Mouse (Mus musculus): ENCODE data around the gene Olfr976. TPM values are rescaled to one million over a fixed set of nuclear protein-coding genes. Genes with fewer than 3 reads are reported as not detected.
"Not testable (repeated sequence)": the region's sequence is repeated elsewhere in the genome, so short reads cannot be mapped to it uniquely, and the experiment has no call there.

Olfr976 gene
- polyA plus RNA-seq, 1 experiment: not detected

DNA sequence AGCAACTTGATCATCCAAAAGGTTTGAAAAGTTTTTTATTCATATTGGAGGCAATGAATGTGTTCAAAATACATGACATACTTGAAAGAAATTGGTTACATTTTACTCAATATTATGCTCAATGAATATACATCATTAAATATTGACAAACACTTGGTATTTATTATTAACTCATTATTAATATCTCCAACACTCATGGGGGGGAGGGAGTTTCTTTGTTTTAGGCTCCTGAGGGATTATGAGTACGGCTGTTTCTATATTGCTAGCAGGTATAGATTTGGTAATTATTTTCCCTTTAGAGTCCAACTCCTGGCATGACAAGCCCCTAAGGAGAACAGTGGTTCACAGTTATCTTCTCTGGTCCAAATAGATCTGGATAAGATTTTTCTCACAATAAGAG, 23.7 kb downstream of the Olfr976 start, which contains the start of gene Olfr974:
Olfr974 (plus strand) TSS at position 301 of the 400 bp plus-strand sequence.
- Histone ChIP-seq H3K36me3 (ENCODE audit: control insufficient read depth, insufficient read depth) (no peaks in the 10 kb centered on the region), H3ac (ENCODE audit: control insufficient read depth, insufficient read length) (no peak within 1 kb of the TSS), H3K4me2 (ENCODE audit: low read depth) (no peak within 1 kb of the TSS), H3K27me3 (ENCODE audit: control insufficient read depth, insufficient read depth, insufficient read length) (no peaks in the 10 kb centered on the region), H3K79me2 (ENCODE audit: control insufficient read depth, insufficient read depth) (no peaks in the 10 kb centered on the region), H3K4me3 (no peak within 1 kb of the TSS)
- TF ChIP-seq SRF (IDR thresholded peaks at IDR 0.05; ENCODE audit: control insufficient read depth, insufficient read length, low read depth) (no peak), CEBPB (IDR thresholded peaks at IDR 0.05; ENCODE audit: insufficient read depth, poor library complexity, severe bottlenecking) (no peak), MYOD1 (IDR thresholded peaks at IDR 0.05; ENCODE audit: control insufficient read depth in 1 of 3, insufficient read length in 2 of 3, low read depth in 2 of 3) (no peak), USF1 (IDR thresholded peaks at IDR 0.05; ENCODE audit: low read depth) (no peak), TCF12 (IDR thresholded peaks at IDR 0.05; ENCODE audit: insufficient read depth, poor library complexity, severe bottlenecking) (no peak), POLR2AphosphoS2 (IDR thresholded peaks at IDR 0.05; ENCODE audit: insufficient read length, low read depth) (no peak), E2F4 (IDR thresholded peaks at IDR 0.05; ENCODE audit: insufficient read depth) (no peak), REST (IDR thresholded peaks at IDR 0.05; ENCODE audit: insufficient read depth, insufficient read length) (no peak), POLR2A (IDR thresholded peaks at IDR 0.05; ENCODE audit: insufficient read length, low read depth) (no peak), MYOG (IDR thresholded peaks at IDR 0.05; ENCODE audit: control insufficient read depth in 1 of 3, insufficient read depth in 1 of 3, insufficient read length in 2 of 3, low read depth in 2 of 3) (no peak), MAX (IDR thresholded peaks at IDR 0.05; ENCODE audit: low read depth) (no peak), TCF3 (IDR thresholded peaks at IDR 0.05; ENCODE audit: insufficient read length, low read depth) (no peak)

DNA sequence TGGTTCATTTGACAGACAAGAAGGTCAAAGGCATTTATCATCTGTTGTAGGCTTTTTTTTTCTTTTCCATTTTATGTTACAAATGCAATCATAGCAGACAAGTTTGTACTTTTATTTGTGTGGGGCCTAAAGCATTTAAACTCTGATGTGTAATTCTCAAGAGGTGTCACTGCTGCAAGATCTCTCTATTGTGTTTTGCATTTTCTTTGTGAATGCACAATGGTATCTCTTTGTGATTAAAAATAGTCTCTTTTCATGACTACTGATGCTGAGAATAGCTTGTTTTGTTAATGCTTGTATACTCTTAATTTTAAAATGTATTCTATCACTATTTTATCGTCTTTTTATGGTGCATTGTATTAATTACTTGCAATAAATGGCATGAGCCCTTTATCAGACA, 32.1 kb downstream of the Olfr976 start:
- H3K4me2 ChIP-seq (ENCODE audit: low read depth); H3K79me2 ChIP-seq (ENCODE audit: control insufficient read depth, insufficient read depth); H3K27me3 ChIP-seq (ENCODE audit: control insufficient read depth, insufficient read depth, insufficient read length); H3K36me3 ChIP-seq (ENCODE audit: control insufficient read depth, insufficient read depth); H3ac ChIP-seq (ENCODE audit: control insufficient read depth, insufficient read length); H3K4me3 ChIP-seq: not testable (repeated sequence)

GRCm38 (mm10) chr9:39927975-39928836, 32.7 kb downstream of the Olfr976 start:
- H3K4me3 ChIP-seq; H3K27me3 ChIP-seq (ENCODE audit: control insufficient read depth, insufficient read depth, insufficient read length); H3K79me2 ChIP-seq (ENCODE audit: control insufficient read depth, insufficient read depth); H3K4me2 ChIP-seq (ENCODE audit: low read depth); H3ac ChIP-seq (ENCODE audit: control insufficient read depth, insufficient read length); H3K36me3 ChIP-seq (ENCODE audit: control insufficient read depth, insufficient read depth): not testable (repeated sequence)

DNA sequence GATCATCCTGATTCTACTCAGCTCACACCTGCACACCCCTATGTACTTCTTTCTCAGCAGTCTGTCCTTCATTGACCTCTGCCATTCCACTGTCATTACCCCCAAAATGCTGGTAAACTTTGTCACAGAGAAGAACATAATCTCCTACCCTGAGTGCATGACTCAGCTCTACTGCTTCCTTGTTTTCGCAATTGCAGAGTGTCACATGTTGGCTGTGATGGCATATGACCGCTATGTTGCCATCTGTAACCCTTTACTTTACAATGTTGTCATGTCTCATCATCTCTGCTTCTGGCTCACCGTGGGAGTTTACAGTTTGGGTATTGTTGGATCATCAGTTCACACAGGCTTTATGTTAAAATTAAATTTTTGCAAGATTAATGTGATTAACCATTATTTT, 51.0 kb downstream of the Olfr976 start:
- H3ac ChIP-seq (ENCODE audit: control insufficient read depth, insufficient read length): no peak overlapping the region
- TF ChIP-seq MYOD1 (IDR thresholded peaks at IDR 0.05; ENCODE audit: control insufficient read depth in 1 of 3, insufficient read length in 2 of 3, low read depth in 2 of 3): no peak
- TF ChIP-seq POLR2AphosphoS2 (IDR thresholded peaks at IDR 0.05; ENCODE audit: insufficient read length, low read depth): no peak
- TF ChIP-seq TCF3 (IDR thresholded peaks at IDR 0.05; ENCODE audit: insufficient read length, low read depth): no peak
- no peak for TF ChIP-seq REST (IDR thresholded peaks at IDR 0.05; ENCODE audit: insufficient read depth, insufficient read length)
- TF ChIP-seq SRF (IDR thresholded peaks at IDR 0.05; ENCODE audit: control insufficient read depth, insufficient read length, low read depth): no peak
- no peak for TF ChIP-seq MYOG (IDR thresholded peaks at IDR 0.05; ENCODE audit: control insufficient read depth in 1 of 3, insufficient read depth in 1 of 3, insufficient read length in 2 of 3, low read depth in 2 of 3)
- no peak for TF ChIP-seq POLR2A (IDR thresholded peaks at IDR 0.05; ENCODE audit: insufficient read length, low read depth)
- no peak for TF ChIP-seq TCF12 (IDR thresholded peaks at IDR 0.05; ENCODE audit: insufficient read depth, poor library complexity, severe bottlenecking)
- no peaks in the 10 kb centered on the region for H3K27me3 ChIP-seq (ENCODE audit: control insufficient read depth, insufficient read depth, insufficient read length)
- H3K36me3 ChIP-seq (ENCODE audit: control insufficient read depth, insufficient read depth): no peaks in the 10 kb centered on the region
- no peak overlapping the region for H3K4me2 ChIP-seq (ENCODE audit: low read depth)
- H3K79me2 ChIP-seq (ENCODE audit: control insufficient read depth, insufficient read depth): no peaks in the 10 kb centered on the region
- no peak overlapping the region for H3K4me3 ChIP-seq

- no peak for TF ChIP-seq TCF3 (IDR thresholded peaks at IDR 0.05; ENCODE audit: insufficient read length, low read depth)
- TF ChIP-seq POLR2AphosphoS2 (IDR thresholded peaks at IDR 0.05; ENCODE audit: insufficient read length, low read depth): no peak
- TF ChIP-seq TCF12 (IDR thresholded peaks at IDR 0.05; ENCODE audit: insufficient read depth, poor library complexity, severe bottlenecking): no peak
- TF ChIP-seq REST (IDR thresholded peaks at IDR 0.05; ENCODE audit: insufficient read depth, insufficient read length): no peak
- no peak for TF ChIP-seq CEBPB (IDR thresholded peaks at IDR 0.05; ENCODE audit: insufficient read depth, poor library complexity, severe bottlenecking)
- no peak for TF ChIP-seq USF1 (IDR thresholded peaks at IDR 0.05; ENCODE audit: low read depth)
- no peak for TF ChIP-seq POLR2A (IDR thresholded peaks at IDR 0.05; ENCODE audit: insufficient read length, low read depth)
- Histone ChIP-seq H3K4me3 (no peak within 1 kb of the TSS), H3K79me2 (ENCODE audit: control insufficient read depth, insufficient read depth) (no peaks in the 10 kb centered on the region), H3ac (ENCODE audit: control insufficient read depth, insufficient read length) (no peak within 1 kb of the TSS), H3K36me3 (ENCODE audit: control insufficient read depth, insufficient read depth) (no peaks in the 10 kb centered on the region), H3K27me3 (ENCODE audit: control insufficient read depth, insufficient read depth, insufficient read length) (no peaks in the 10 kb centered on the region), H3K4me2 (ENCODE audit: low read depth) (no peak within 1 kb of the TSS)
Observed at GRCm38 (mm10) chr9:39907036-39907435, 53.9 kb downstream of the Olfr976 start, which contains the start of gene Olfr229. Gene Olfr229 (plus strand): TSS chr9:39907336.
